In genomic region chr15:100844336-100844735, GRCm38 (mm10) we compare ENCODE assay signal across 19 mouse cellular contexts. TPM values are rescaled to one million over a fixed set of nuclear protein-coding genes. Genes with fewer than 3 reads are reported as not detected.
DNase-seq lines count a peak whose midpoint lies in the region; ATAC-seq lines count a peak whose summit lies in the region.
"Had no signal": no experiment of that assay in that cellular context is flagged by ENCODE, and none has a peak within 500 bp of the region (broad histone marks: within the 10 kb centered on the region; RNA-seq: fewer than 3 reads in every experiment).

No protein-coding gene starts in this region.

- no peak overlapping the region for H3K27ac ChIP-seq in forebrain, embryonic 11.5 days (ENCODE audit: low read depth, low read length)
- H3K27ac ChIP-seq in forebrain, embryonic 16.5 days (ENCODE audit: low read length) = no peak overlapping the region
- 0 out of 2 replicates have a peak overlapping the region, but pooled peaks have one; percentile 62 for H3K27ac ChIP-seq in lung, embryonic 15.5 days
- H3K27ac ChIP-seq in kidney, embryonic 15.5 days = no peak overlapping the region
- H3K27ac ChIP-seq: heart, adult 2 months; stomach, postnatal 0 days had no signal

- H3K27me3 ChIP-seq in forebrain, embryonic 11.5 days (ENCODE audit: control insufficient read depth, insufficient read depth, low read length) = no peaks in the 10 kb centered on the region
- no peaks in the 10 kb centered on the region for H3K27me3 ChIP-seq in forebrain, embryonic 16.5 days (replicated peaks; ENCODE audit: control insufficient read depth, insufficient read depth, low read length)
- H3K27me3 ChIP-seq in lung, embryonic 15.5 days = 0 out of 2 replicates have a peak, but pooled peaks cover 3% of the 10 kb centered on the region
- H3K27me3 ChIP-seq in kidney, embryonic 15.5 days = no peaks in the 10 kb centered on the region
- H3K27me3 ChIP-seq: embryonic facial prominence, embryonic 12.5 days; intestine, embryonic 15.5 days; liver, embryonic 12.5 days had no signal

- peaks cover 4% of the 10 kb centered on the region; the same call in 1 of the 2 replicates for H3K9me3 ChIP-seq in forebrain, embryonic 11.5 days (ENCODE audit: control insufficient read depth, low read length)
- H3K9me3 ChIP-seq in forebrain, embryonic 16.5 days (ENCODE audit: control insufficient read depth, low read length) = no peaks in the 10 kb centered on the region
- H3K9me3 ChIP-seq in lung, embryonic 15.5 days = no peaks in the 10 kb centered on the region
- H3K9me3 ChIP-seq in kidney, embryonic 15.5 days (replicated peaks) = no peaks in the 10 kb centered on the region; the same call in 1 of the 2 replicates
- H3K9me3 ChIP-seq: embryonic facial prominence, embryonic 12.5 days; intestine, embryonic 15.5 days; liver, embryonic 12.5 days had no signal

- H3K9ac ChIP-seq in forebrain, embryonic 11.5 days (ENCODE audit: low read length) = no peak overlapping the region
- H3K9ac ChIP-seq in forebrain, embryonic 16.5 days (replicated peaks; ENCODE audit: low read depth, low read length) = no peak overlapping the region
- H3K9ac ChIP-seq in lung, embryonic 15.5 days = no peak overlapping the region
- H3K9ac ChIP-seq in kidney, embryonic 15.5 days = no peak overlapping the region
- H3K9ac ChIP-seq: embryonic facial prominence, embryonic 12.5 days; intestine, embryonic 15.5 days; liver, embryonic 12.5 days had no signal

- WGBS in forebrain, embryonic 11.5 days = 91% methylated on average over 7 of the region's 7 CpGs
- 87% methylated on average over 7 of the region's 7 CpGs for WGBS in forebrain, embryonic 16.5 days
- WGBS in lung, embryonic 15.5 days = 57% methylated on average over 7 of the region's 7 CpGs
- WGBS in kidney, embryonic 15.5 days = 85% methylated on average over 7 of the region's 7 CpGs

- no peak overlapping the region for H3K4me3 ChIP-seq in forebrain, embryonic 11.5 days (ENCODE audit: low read depth, low read length)
- no peak overlapping the region for H3K4me3 ChIP-seq in forebrain, embryonic 16.5 days (replicated peaks; ENCODE audit: low read length)
- H3K4me3 ChIP-seq in lung, embryonic 15.5 days = no peak overlapping the region
- H3K4me3 ChIP-seq in kidney, embryonic 15.5 days (replicated peaks) = no peak overlapping the region
- H3K4me3 ChIP-seq: embryonic facial prominence, embryonic 12.5 days; erythroblast, embryonic 14.5 days; heart, adult 2 months; intestine, embryonic 15.5 days; liver, embryonic 12.5 days had no signal

- no peaks in the 10 kb centered on the region for H3K36me3 ChIP-seq in forebrain, embryonic 11.5 days (ENCODE audit: control insufficient read depth, insufficient read depth, low read length)
- no peaks in the 10 kb centered on the region for H3K36me3 ChIP-seq in forebrain, embryonic 16.5 days (ENCODE audit: control insufficient read depth, insufficient read depth)
- H3K36me3 ChIP-seq in lung, embryonic 15.5 days = no peaks in the 10 kb centered on the region
- H3K36me3 ChIP-seq in kidney, embryonic 15.5 days = no peaks in the 10 kb centered on the region
- H3K36me3 ChIP-seq: embryonic facial prominence, embryonic 12.5 days; intestine, embryonic 15.5 days; liver, embryonic 12.5 days had no signal

- ATAC-seq in forebrain, embryonic 11.5 days (replicated peaks; ENCODE audit: low FRiP score) = no peak
- ATAC-seq in forebrain, embryonic 16.5 days = no peak
- no peak for ATAC-seq in lung, embryonic 15.5 days (ENCODE audit: borderline replicate concordance, extremely low read depth, low FRiP score, low TSS enrichment)
- ATAC-seq in kidney, embryonic 15.5 days (replicated peaks; ENCODE audit: low FRiP score) = no peak
- ATAC-seq: forebrain, embryonic 14.5 days; intestine, embryonic 15.5 days; liver, embryonic 12.5 days had no signal

- no peak overlapping the region for H3K4me2 ChIP-seq in forebrain, embryonic 11.5 days (ENCODE audit: low read depth, low read length, severe bottlenecking)
- no peak overlapping the region for H3K4me2 ChIP-seq in forebrain, embryonic 16.5 days (ENCODE audit: low read length)
- H3K4me2 ChIP-seq in lung, embryonic 15.5 days = no peak overlapping the region
- H3K4me2 ChIP-seq in kidney, embryonic 15.5 days = no peak overlapping the region
- H3K4me2 ChIP-seq: embryonic facial prominence, embryonic 12.5 days; intestine, embryonic 15.5 days; liver, embryonic 12.5 days; midbrain, embryonic 11.5 days had no signal

- H3K4me1 ChIP-seq in forebrain, embryonic 11.5 days (replicated peaks; ENCODE audit: control insufficient read depth, insufficient read depth, low read length) = no peaks in the 10 kb centered on the region
- peaks cover 6% of the 10 kb centered on the region; the same call in 1 of the 2 replicates for H3K4me1 ChIP-seq in forebrain, embryonic 16.5 days (replicated peaks; ENCODE audit: control insufficient read depth, insufficient read depth, low read length)
- H3K4me1 ChIP-seq in lung, embryonic 15.5 days = peaks cover 13% of the 10 kb centered on the region
- peaks cover 12% of the 10 kb centered on the region for H3K4me1 ChIP-seq in kidney, embryonic 15.5 days

- DNase-seq in forebrain, embryonic 11.5 days (ENCODE audit: low spot score) = peak; percentile 34
- no peak for DNase-seq in lung, postnatal 4 days
- peak; percentile 16 for DNase-seq in 416B (ENCODE audit: low read depth)
- DNase-seq in thymus, postnatal 25 days = peak; percentile 21
- DNase-seq: adrenal gland, adult 2 months; cerebellum, adult 9-11 months; layer of hippocampus, adult 9-11 months; lung, adult 2 months had no signal

RNA-seq across cellular contexts. Expression of gene Scn8a, which starts 25.3 kb away (rescaled TPM):
- polyA plus RNA-seq in forebrain, embryonic 11.5 days (2014; fragmentation: Nextera tagmentation; extraction: Ambion mirVana) = 13.9 and 14.1 TPM in 2 replicates
- 19.3 and 23.0 TPM in 2 replicates for polyA plus RNA-seq in forebrain, embryonic 16.5 days (2015; fragmentation: Nextera tagmentation; extraction: Ambion mirVana)
- 1.4 and 2.1 TPM in 2 replicates for polyA plus RNA-seq in lung, embryonic 15.5 days (2015; fragmentation: Nextera tagmentation; extraction: Ambion mirVana)
- 11.9 and 13.3 TPM in 2 replicates for polyA plus RNA-seq in kidney, embryonic 15.5 days (2015; fragmentation: Nextera tagmentation; extraction: Ambion mirVana)
- polyA plus RNA-seq: erythroblast, embryonic 14.5 days; heart, adult 2 months had no signal

Comparison
In these comparisons a context has a peak if more than half of its experiments do, and no peak if none do; other contexts are left out.
1. DNase-seq: peak in forebrain, embryonic 11.5 days (single experiment), 416B (single experiment) and thymus, postnatal 25 days (single experiment); none in lung, postnatal 4 days (0 of 2).